Mouse (Mus musculus) lung, adult 2 months (tissue): ENCODE measurements at regions not wholly inside any gene's neighbourhood (a gene's known extent, or its start where the extent isn't known, plus 50 kb on each side); places are given as distances from the start of the nearest gene placed in this dataset.

Source experiments
- CTCF ChIP-seq: fragments of 200-500 bp; IDR thresholded peaks from 2 replicates; pipeline ENCODE4 v1.5.1; 2011; ENCODE audit warnings: mild to moderate bottlenecking, low read length, control low read depth; ENCODE audit not compliant: insufficient read depth
- POLR2A ChIP-seq: fragments of 200-500 bp; IDR thresholded peaks from 2 replicates; pipeline ENCODE4 v1.6.1; 2011; ENCODE audit warnings: low read depth, mild to moderate bottlenecking, control low read depth, low read length, borderline replicate concordance; ENCODE audit errors: extremely low read depth

- TF ChIP-seq CTCF = no peak
- TF ChIP-seq POLR2A = no peak
These were observed 1340.9 kb downstream of the Slc22a22 start for GRCm38 (mm10) chr15:56136420-56136970.
